Mouse (Mus musculus) midbrain, embryonic 10.5 days (tissue): ENCODE results near the gene Ddrgk1. TPM values are rescaled to one million over a fixed set of nuclear protein-coding genes. Genes with fewer than 3 reads are reported as not detected.

Experiments used
- DNase-seq: peaks from one replicate; pipeline ENCODE4 v3.0.0-alpha.2; 2017; ENCODE audit warnings: low spot score
- H3K27ac ChIP-seq: fragments of 300-500 bp; sonication (generic); replicated peaks from 2 replicates; pipeline ENCODE4 v1.5.1; 2016; ENCODE audit warnings: mild to moderate bottlenecking
- H3K27me3 ChIP-seq: fragments of 300-500 bp; sonication (generic); 2 replicates; pipeline ENCODE4 v1.6.1; 2016; ENCODE audit warnings: low read depth, mild to moderate bottlenecking; ENCODE audit not compliant: poor library complexity, severe bottlenecking
- H3K36me3 ChIP-seq: fragments of 300-500 bp; sonication (generic); 2 replicates; pipeline ENCODE4 v1.6.1; 2016; ENCODE audit warnings: mild to moderate bottlenecking, moderate library complexity
- H3K4me1 ChIP-seq: fragments of 300-500 bp; sonication (generic); 2 replicates; pipeline ENCODE4 v1.6.1; 2016
- H3K4me3 ChIP-seq: fragments of 300-500 bp; sonication (generic); 2 replicates; pipeline ENCODE4 v1.5.1; 2016; ENCODE audit warnings: mild to moderate bottlenecking, moderate library complexity
- H3K9me3 ChIP-seq: fragments of 300-500 bp; sonication (generic); replicated peaks from 2 replicates; pipeline ENCODE4 v1.6.1; 2016; ENCODE audit warnings: mild to moderate bottlenecking
- WGBS: fragments of 180-500 bp; shearing (Covaris S2); methylation state at CpG from one replicate; pipeline ENCODE4 v1.1.7; 2016; 5-methylcytosine and 5-hydroxymethylcytosine counted together
- polyA plus RNA-seq: library from polyadenylated mRNA; unstranded; fragments of >200 nt; fragmentation: Nextera tagmentation; extraction: Ambion mirVana; gene quantifications from 2 replicates; pipeline ENCODE4 v1.2.1, GENCODE M21; 2016

Gene Ddrgk1
- polyA plus RNA-seq, 1 experiment from 2014 or later: 40.6 TPM

- Histone ChIP-seq H3K36me3 (peaks cover 42% of the 10 kb centered on the region), H3K4me3 (peak overlapping the region; percentile 93), H3K4me1 (peaks cover 40% of the 10 kb centered on the region), H3K9me3 (no peaks in the 10 kb centered on the region), H3K27me3 (peaks cover 35% of the 10 kb centered on the region), H3K27ac (peak overlapping the region; percentile 92)
- DNase-seq: no peak
- WGBS: 3% methylated on average over 37 of the region's 37 CpGs
These were observed 35.2 kb downstream of the Ddrgk1 start for GRCm38 (mm10) chr2:130629080-130629838.

GRCm38 (mm10) chr2:130628424-130628823 lies 36.0 kb downstream of the Ddrgk1 start:
- H3K27ac ChIP-seq: no peak overlapping the region
- peak overlapping the region; percentile 93 for H3K4me3 ChIP-seq
- peaks cover 51% of the 10 kb centered on the region for H3K36me3 ChIP-seq
- H3K4me1 ChIP-seq: peaks cover 32% of the 10 kb centered on the region
- peaks cover 27% of the 10 kb centered on the region for H3K27me3 ChIP-seq
- no peaks in the 10 kb centered on the region for H3K9me3 ChIP-seq
- WGBS: 59% methylated on average over 3 of the region's 3 CpGs
- DNase-seq: no peak

GRCm38 (mm10) chr2:130618972-130619371 lies 45.5 kb downstream of the Ddrgk1 start:
- Histone ChIP-seq H3K27me3 (no peaks in the 10 kb centered on the region), H3K36me3 (peaks cover 84% of the 10 kb centered on the region)
- 93% methylated on average over 7 of the region's 7 CpGs for WGBS

GRCm38 (mm10) chr2:130613091-130613490 lies 51.4 kb downstream of the Ddrgk1 start:
- Histone ChIP-seq H3K36me3 (peaks cover 53% of the 10 kb centered on the region), H3K9me3 (no peaks in the 10 kb centered on the region), H3K27ac (no peak overlapping the region), H3K4me1 (no peaks in the 10 kb centered on the region), H3K27me3 (no peaks in the 10 kb centered on the region), H3K4me3 (no peak overlapping the region)
- DNase-seq: no peak
- WGBS: 68% methylated on average over 3 of the region's 3 CpGs

More at GRCm38 (mm10) chr2:130618972-130619371, 45.5 kb downstream of the Ddrgk1 start:
- DNase-seq: no peak
- Histone ChIP-seq H3K27ac (no peak overlapping the region), H3K4me3 (no peak overlapping the region), H3K9me3 (no peaks in the 10 kb centered on the region), H3K4me1 (no peaks in the 10 kb centered on the region)

Other genes with a start within 250 kb of the Ddrgk1 start
- 117 and 126 TPM in 2 replicates for gene Vps16, start 240.3 kb downstream of the Ddrgk1 start, polyA plus RNA-seq
- gene Pced1a, start 240.0 kb downstream of the Ddrgk1 start, polyA plus RNA-seq: 13.9 and 14.4 TPM in 2 replicates
- 88.2 and 91.8 TPM in 2 replicates for gene Ptpra, start 214.4 kb downstream of the Ddrgk1 start, polyA plus RNA-seq
- 84.8 and 89.0 TPM in 2 replicates for gene Mrps26, start 100.9 kb downstream of the Ddrgk1 start, polyA plus RNA-seq
- gene Oxt, start 88.5 kb downstream of the Ddrgk1 start, polyA plus RNA-seq: not detected in 2 replicates
- not detected in 2 replicates for gene Avp, start 82.1 kb downstream of the Ddrgk1 start, polyA plus RNA-seq
- 21.7 and 22.4 TPM in 2 replicates for gene Fastkd5, start 34.6 kb downstream of the Ddrgk1 start, polyA plus RNA-seq
- 20.3 and 21.5 TPM in 2 replicates for gene Ubox5, start 34.6 kb downstream of the Ddrgk1 start, polyA plus RNA-seq
- gene Lzts3, start 21.9 kb downstream of the Ddrgk1 start, polyA plus RNA-seq: 4.0 and 5.1 TPM in 2 replicates
- gene Itpa, start 3.0 kb upstream of the Ddrgk1 start, polyA plus RNA-seq: 153 and 161 TPM in 2 replicates
- 0.31 and 0.57 TPM in 2 replicates for gene Slc4a11, start 32.9 kb upstream of the Ddrgk1 start, polyA plus RNA-seq
- 28.3 and 43.3 TPM in 2 replicates for gene 4930402H24Rik, start 241.7 kb upstream of the Ddrgk1 start, polyA plus RNA-seq
- gene Atrn, start 241.8 kb upstream of the Ddrgk1 start, polyA plus RNA-seq: 5.7 and 6.6 TPM in 2 replicates